Mouse (Mus musculus): ENCODE data around the gene Krtap21-1.

GRCm38 (mm10) chr16:89420011-89420410 is 16.3 kb upstream of the Krtap21-1 start, which contains the start of gene Krtap6-2:
- TF ChIP-seq CTCF (conservative IDR thresholded peaks at IDR 0.05; ENCODE audit: insufficient read depth, insufficient read length, low read depth, low read length) (no peak), POLR2A (IDR thresholded peaks at IDR 0.05; ENCODE audit: low read depth, low read length) (no peak)

All from kidney, adult 2 months (tissue).